Mouse (Mus musculus) CD4-positive, CD25-positive, alpha-beta regulatory T cell, adult 9 weeks (primary cell): ENCODE measurements around the gene Tmsb15a. TPM values are rescaled to one million over a fixed set of nuclear protein-coding genes. Genes with fewer than 3 reads are reported as not detected.

Source experiments
- polyA plus RNA-seq: library from polyadenylated mRNA; unstranded; fragments of 100-300 nt; shearing (Covaris generic); gene quantifications from one replicate; pipeline ENCODE4 v1.2.1, GENCODE M21; 2017

Gene Tmsb15a
- polyA plus RNA-seq: not detected

DNA sequence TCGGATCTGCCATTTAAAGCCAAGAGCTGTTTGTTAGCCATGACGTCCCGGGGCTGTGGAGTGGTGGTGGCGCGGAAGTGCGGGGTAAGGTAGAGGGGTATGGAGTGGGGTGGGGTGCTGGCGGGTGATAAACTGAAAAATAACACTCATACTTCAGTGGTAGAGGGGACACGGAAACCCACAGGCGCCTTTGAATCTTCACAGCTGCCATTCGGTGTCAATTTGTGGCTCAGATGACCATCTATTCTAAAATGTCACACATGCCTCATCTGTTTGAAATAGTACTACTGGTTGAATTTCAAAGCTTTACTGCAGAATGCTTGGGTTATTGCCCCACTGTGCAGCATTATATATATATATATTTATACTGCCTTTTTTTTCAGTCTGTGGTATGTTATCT, at the start of gene Tmsb15a:
Gene Tmsb15a (minus strand): TSS at position 101 of the 400 bp plus-strand sequence.

GRCm38 (mm10) chrX:135742304-135743055, 17.4 kb upstream of the Tmsb15a start, which contains the start of the genes Armcx5 and Gprasp1:
Armcx5 (plus strand) TSS chrX:135742733.
Gprasp1 (plus strand) TSS chrX:135742733.

DNA sequence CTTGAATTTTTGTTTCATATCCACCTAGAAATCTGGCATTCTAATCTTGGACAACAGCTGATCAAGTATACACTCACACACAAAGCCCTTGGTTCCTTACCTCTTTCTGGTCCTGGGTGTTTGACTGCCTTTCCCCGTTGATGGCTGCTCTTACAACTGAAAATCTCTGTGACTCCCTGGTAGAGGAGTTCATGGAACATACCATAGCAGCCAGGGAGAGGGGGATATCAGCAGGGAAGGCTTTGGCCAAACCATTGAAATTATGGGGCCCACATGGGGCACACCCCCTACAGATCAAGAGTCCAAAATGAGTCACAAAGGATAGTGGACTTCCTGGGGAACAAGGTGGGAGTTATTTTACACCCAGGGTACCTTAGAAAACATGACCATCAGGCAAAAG, 31.4 kb downstream of the Tmsb15a start, which contains the start of gene Tcp11x2:
Gene Tcp11x2 (minus strand): TSS at position 158 of the 400 bp plus-strand sequence.

Other genes with a start within 250 kb of the Tmsb15a start
- gene AV320801, start 230.7 kb downstream of the Tmsb15a start, polyA plus RNA-seq: not detected
- not detected for gene Nxf7, start 126.5 kb downstream of the Tmsb15a start, polyA plus RNA-seq
- not detected for gene Prame, start 97.6 kb downstream of the Tmsb15a start, polyA plus RNA-seq
- not detected for gene Tcp11x2, start 31.5 kb downstream of the Tmsb15a start, polyA plus RNA-seq
- gene Armcx5, start 17.5 kb upstream of the Tmsb15a start, polyA plus RNA-seq: 19.5 TPM
- gene Gprasp1, start 17.5 kb upstream of the Tmsb15a start, polyA plus RNA-seq: 41.9 TPM
- 33.0 TPM for gene Bhlhb9, start 72.3 kb upstream of the Tmsb15a start, polyA plus RNA-seq
- 22.8 TPM for gene Gprasp2, start 113.8 kb upstream of the Tmsb15a start, polyA plus RNA-seq